Mouse (Mus musculus) embryonic fibroblast, embryonic 13.5 days (primary cell): ENCODE measurements around the gene Eno2.

Experiments used
- CTCF ChIP-seq: IDR thresholded peaks from 2 replicates; pipeline ENCODE4 v1.5.1; 2011; ENCODE audit warnings: mild to moderate bottlenecking, control low read depth, low read length, moderate library complexity, borderline replicate concordance; ENCODE audit not compliant: insufficient read depth
- POLR2A ChIP-seq: IDR thresholded peaks from 2 replicates; pipeline ENCODE4 v1.6.1; 2011; ENCODE audit warnings: low read depth, mild to moderate bottlenecking, control low read depth, low read length, moderate library complexity

DNA sequence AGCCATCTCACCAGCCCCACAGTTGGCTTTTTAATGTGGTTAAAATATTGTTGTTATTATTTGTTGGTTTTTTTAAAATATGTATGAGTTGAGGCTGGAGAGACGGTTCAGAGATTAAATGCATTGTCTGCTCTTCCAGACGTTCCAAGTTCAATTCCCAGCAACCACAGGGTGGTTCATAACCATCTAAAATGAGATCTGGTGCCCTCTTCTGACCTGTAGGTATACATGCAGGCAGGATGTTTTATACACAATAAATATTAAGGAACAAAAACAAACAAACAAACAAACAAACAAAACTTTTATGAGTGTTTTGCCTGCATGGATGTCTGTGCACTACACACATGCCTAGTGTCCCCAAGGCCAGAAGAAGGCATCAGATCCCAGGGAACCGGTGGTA is 33.6 kb upstream of the Eno2 start:
- TF ChIP-seq POLR2A (no peak), CTCF (no peak)
